Mouse (Mus musculus) fat pad, adult 2 months (tissue): ENCODE results near the gene 1600014C23Rik.

Experiments
- DNase-seq: peaks from one replicate; pipeline ENCODE4 v3.0.0-alpha.2; 2011; ENCODE audit warnings: low read depth, low spot score; ENCODE audit errors: extremely low read depth

The 1600014C23Rik gene

GRCm38 (mm10) chr17:45733735-45734301 is at the start of gene 1600014C23Rik:
TSS of gene 1600014C23Rik (minus strand) at chr17:45733844.
- DNase-seq = no peak

GRCm38 (mm10) chr17:45778446-45778845 is 44.8 kb upstream of the 1600014C23Rik start:
- no peak for DNase-seq

- no peak for DNase-seq
Observed at GRCm38 (mm10) chr17:45777431-45777830, 43.8 kb upstream of the 1600014C23Rik start.

GRCm38 (mm10) chr17:45776185-45776584 is 42.5 kb upstream of the 1600014C23Rik start:
- no peak for DNase-seq

GRCm38 (mm10) chr17:45775468-45775867 is 41.8 kb upstream of the 1600014C23Rik start:
- no peak for DNase-seq

GRCm38 (mm10) chr17:45772566-45772965 is 38.9 kb upstream of the 1600014C23Rik start:
- no peak for DNase-seq

GRCm38 (mm10) chr17:45772096-45772495 is 38.5 kb upstream of the 1600014C23Rik start:
- no peak for DNase-seq

GRCm38 (mm10) chr17:45770441-45770840 is 36.8 kb upstream of the 1600014C23Rik start:
- no peak for DNase-seq

GRCm38 (mm10) chr17:45769821-45770220 is 36.2 kb upstream of the 1600014C23Rik start:
- no peak for DNase-seq

GRCm38 (mm10) chr17:45767536-45768146 is 34.0 kb upstream of the 1600014C23Rik start:
- no peak for DNase-seq

GRCm38 (mm10) chr17:45766735-45767535 is 33.3 kb upstream of the 1600014C23Rik start:
- DNase-seq = no peak

GRCm38 (mm10) chr17:45765914-45766313 is 32.3 kb upstream of the 1600014C23Rik start:
- DNase-seq = no peak

- no peak for DNase-seq
Observed at GRCm38 (mm10) chr17:45763188-45763587, 29.5 kb upstream of the 1600014C23Rik start.

GRCm38 (mm10) chr17:45761902-45762301 is 28.3 kb upstream of the 1600014C23Rik start:
- no peak for DNase-seq

GRCm38 (mm10) chr17:45760965-45761645 is 27.5 kb upstream of the 1600014C23Rik start:
- DNase-seq = no peak

GRCm38 (mm10) chr17:45759751-45760150 is 26.1 kb upstream of the 1600014C23Rik start:
- no peak for DNase-seq

GRCm38 (mm10) chr17:45758808-45759207 is 25.2 kb upstream of the 1600014C23Rik start:
- no peak for DNase-seq

- no peak for DNase-seq
Observed at GRCm38 (mm10) chr17:45757932-45758331, 24.3 kb upstream of the 1600014C23Rik start.

GRCm38 (mm10) chr17:45756831-45757230 is 23.2 kb upstream of the 1600014C23Rik start:
- DNase-seq = no peak

GRCm38 (mm10) chr17:45756391-45756790 is 22.7 kb upstream of the 1600014C23Rik start:
- DNase-seq = no peak

GRCm38 (mm10) chr17:45754186-45754862 is 20.7 kb upstream of the 1600014C23Rik start:
- DNase-seq = no peak
